Comparison of ENCODE assay signal across 34 mouse cellular contexts in the genomic region with DNA sequence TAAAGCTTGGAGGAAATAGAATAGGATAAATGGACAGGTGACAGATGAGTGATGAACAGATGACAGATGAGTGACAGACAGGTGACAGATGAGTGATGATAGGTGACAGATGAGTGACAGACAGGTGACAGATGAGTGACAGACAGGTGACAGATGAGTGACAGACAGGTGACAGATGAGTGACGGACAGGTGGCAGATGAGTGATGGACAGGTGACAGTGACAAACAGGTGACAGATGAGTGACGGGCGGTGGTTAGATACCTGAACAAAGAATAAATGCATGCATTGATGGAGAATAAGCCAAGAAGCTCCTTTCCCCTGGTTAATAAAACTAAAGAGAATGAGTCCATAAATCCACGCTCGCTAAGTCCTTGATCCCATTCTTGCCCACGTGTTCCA.
"Had no signal": no experiment of that assay in that cellular context is flagged by ENCODE, and none has a peak within 500 bp of the region (broad histone marks: within the 10 kb centered on the region; RNA-seq: fewer than 3 reads in every experiment).

No protein-coding gene starts in this region.

- H3K9me3 ChIP-seq: heart, embryonic 10.5 days; heart, embryonic 13.5 days; heart, embryonic 15.5 days; hindbrain, embryonic 10.5 days; hindbrain, embryonic 12.5 days; hindbrain, embryonic 13.5 days; hindbrain, embryonic 15.5 days; intestine, embryonic 15.5 days; kidney, embryonic 15.5 days had no signal

- DNase-seq: heart, postnatal 10 days; heart, postnatal 14 days; heart, postnatal 36 days; heart, postnatal 4 days; kidney, adult 11 months; kidney, adult 18-20 months; kidney, adult 2 months; kidney, adult 8-10 months; kidney, adult 9 months; kidney, postnatal 10 days; kidney, postnatal 14 days; kidney, postnatal 36 days; kidney, postnatal 4 days; layer of hippocampus, adult 9-11 months; layer of hippocampus, postnatal 36 days had no signal

- H3K4me2 ChIP-seq: heart, embryonic 11.5 days; heart, embryonic 12.5 days; heart, embryonic 13.5 days; heart, embryonic 15.5 days; hindbrain, embryonic 12.5 days; hindbrain, embryonic 13.5 days; hindbrain, embryonic 14.5 days; hindbrain, embryonic 15.5 days; intestine, embryonic 15.5 days; kidney, embryonic 15.5 days had no signal

- H3K9ac ChIP-seq: heart, embryonic 12.5 days; heart, embryonic 13.5 days; heart, embryonic 15.5 days; hindbrain, embryonic 12.5 days; hindbrain, embryonic 13.5 days; hindbrain, embryonic 14.5 days; hindbrain, embryonic 15.5 days; intestine, embryonic 15.5 days; kidney, embryonic 15.5 days had no signal

- ATAC-seq: hindbrain, embryonic 16.5 days; inflammation-experienced regulatory T-cells, adult 6 months; intestine, embryonic 15.5 days; intestine, embryonic 16.5 days; intestine, postnatal 0 days had no signal

- H3K27me3 ChIP-seq: heart, embryonic 12.5 days; heart, embryonic 13.5 days; heart, embryonic 15.5 days; hindbrain, embryonic 12.5 days; hindbrain, embryonic 13.5 days; hindbrain, embryonic 15.5 days; intestine, embryonic 15.5 days; kidney, embryonic 15.5 days had no signal

- H3K36me3 ChIP-seq: heart, embryonic 10.5 days; heart, embryonic 12.5 days; heart, embryonic 13.5 days; heart, embryonic 15.5 days; hindbrain, embryonic 10.5 days; hindbrain, embryonic 12.5 days; hindbrain, embryonic 13.5 days; hindbrain, embryonic 15.5 days; intestine, embryonic 15.5 days; kidney, embryonic 15.5 days had no signal

- H3K4me3 ChIP-seq: heart, embryonic 10.5 days; heart, embryonic 12.5 days; heart, embryonic 13.5 days; heart, embryonic 15.5 days; hindbrain, embryonic 10.5 days; hindbrain, embryonic 12.5 days; hindbrain, embryonic 13.5 days; hindbrain, embryonic 15.5 days; intestine, embryonic 15.5 days; kidney, embryonic 15.5 days; layer of hippocampus, adult 2 months had no signal

- H3K27ac ChIP-seq: heart, embryonic 10.5 days; heart, embryonic 13.5 days; heart, embryonic 15.5 days; hindbrain, embryonic 10.5 days; hindbrain, embryonic 12.5 days; hindbrain, embryonic 13.5 days; hindbrain, embryonic 14.5 days; hindbrain, embryonic 15.5 days; hindbrain, postnatal 0 days; intestine, embryonic 15.5 days; kidney, embryonic 15.5 days; kidney, postnatal 0 days; layer of hippocampus, adult 2 months had no signal
